Mouse (Mus musculus) c-Kit-positive CD71-positive TER-119-positive erythroid progenitor cells, embryonic 14.5 days (primary cell): ENCODE results near the gene Kpna7.
"Not testable (repeated sequence)": the region's sequence is repeated elsewhere in the genome, so short reads cannot be mapped to it uniquely, and the experiment has no call there.

Source experiments
- DNase-seq: peaks from one replicate; pipeline ENCODE4 v3.0.0-alpha.2; 2013; ENCODE audit warnings: low spot score

The Kpna7 gene

DNA sequence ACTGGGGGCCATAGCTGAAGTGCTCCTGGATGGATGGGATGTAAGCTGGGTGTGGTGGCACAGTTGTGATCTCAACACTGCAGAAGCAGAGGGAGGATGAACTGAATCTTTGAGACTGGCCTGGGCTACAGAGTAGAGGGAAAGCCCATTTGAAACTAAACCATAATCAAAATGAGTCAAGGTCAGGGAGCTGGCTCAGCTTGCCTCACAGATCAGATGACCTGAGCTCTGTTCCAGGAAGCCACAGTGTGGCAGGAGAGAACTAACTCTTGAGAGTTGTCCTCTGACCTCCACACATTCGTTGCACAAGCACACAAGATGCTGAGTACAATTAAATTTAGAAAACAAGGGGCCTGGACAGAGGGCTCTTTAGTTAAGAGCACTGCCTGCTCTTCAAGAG, 63.6 kb downstream of the Kpna7 start:
- not testable (repeated sequence) for DNase-seq

DNA sequence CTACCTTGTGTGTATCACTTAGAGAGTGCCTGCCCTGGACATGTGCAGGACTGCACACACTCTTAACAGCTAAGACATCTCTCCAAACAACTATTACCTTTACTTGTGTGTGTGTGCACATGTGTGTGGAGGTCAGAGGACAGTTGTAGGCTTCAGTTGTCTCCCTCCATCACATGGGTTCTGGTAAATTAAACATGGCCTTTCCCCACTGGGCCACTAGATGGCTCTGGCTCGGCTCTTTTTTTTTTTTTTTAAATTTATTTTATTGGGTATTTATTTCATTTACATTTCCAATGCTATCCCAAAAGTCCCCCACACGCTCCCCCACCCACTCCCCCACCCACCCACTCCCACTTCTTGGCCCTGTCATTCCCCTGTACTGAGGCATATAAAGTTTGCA, 67.1 kb downstream of the Kpna7 start:
- not testable (repeated sequence) for DNase-seq

DNA sequence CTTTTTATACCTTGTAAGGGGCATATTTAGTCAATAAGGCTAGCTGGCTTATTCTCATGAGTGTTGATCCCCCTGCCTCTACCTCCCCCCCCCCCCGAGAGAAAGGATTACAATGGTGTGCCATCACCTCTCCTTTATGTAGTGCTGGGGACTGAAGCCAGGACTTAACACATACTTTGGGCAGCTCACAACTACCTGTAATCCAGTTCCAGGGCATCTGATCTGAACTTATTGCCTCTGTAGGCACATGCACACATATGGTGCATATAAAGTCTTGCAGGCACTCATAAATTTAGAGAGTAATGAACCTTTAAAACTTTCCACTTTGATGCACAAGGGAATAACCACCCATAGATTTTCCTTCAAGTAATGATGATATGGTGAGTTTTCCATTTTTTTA, 69.6 kb downstream of the Kpna7 start:
- no peak for DNase-seq

DNA sequence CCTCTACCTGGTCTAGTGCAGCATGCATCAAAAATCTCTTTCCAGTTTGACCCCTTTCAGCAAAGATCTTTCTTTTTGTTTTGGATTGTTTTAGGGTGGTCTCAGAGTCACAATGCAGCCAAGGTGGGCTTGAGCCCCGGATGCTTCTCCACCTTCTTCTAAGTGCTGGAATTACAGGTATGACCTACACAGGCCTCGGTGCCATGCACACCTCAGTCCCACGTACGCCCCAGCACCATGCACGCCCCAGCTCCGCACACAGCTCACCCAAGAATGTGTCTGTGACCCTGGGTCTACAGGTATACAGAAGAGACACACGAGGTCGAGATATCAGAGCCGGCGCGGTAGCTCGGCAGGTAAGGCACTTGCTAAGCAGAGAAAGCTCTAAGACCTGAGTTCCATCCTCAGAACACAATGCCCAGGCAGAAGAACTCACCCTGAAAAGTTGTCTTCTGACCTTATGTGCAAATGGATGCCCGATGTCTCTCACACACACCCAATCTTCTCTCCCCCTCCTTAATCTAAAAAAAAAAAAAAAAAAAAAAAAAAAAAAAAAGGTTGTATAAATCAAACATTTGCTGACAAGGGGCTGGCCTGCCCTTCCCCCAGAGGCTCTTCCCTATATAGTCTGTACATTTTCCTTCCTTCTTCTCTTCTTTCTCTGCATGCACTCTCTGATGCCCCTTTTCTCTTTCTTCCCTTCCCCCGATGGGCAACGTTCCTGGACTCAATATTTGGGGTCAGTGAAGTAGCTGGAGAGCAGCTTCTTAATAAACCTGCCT, 74.8 kb downstream of the Kpna7 start:
- DNase-seq = no peak

DNA sequence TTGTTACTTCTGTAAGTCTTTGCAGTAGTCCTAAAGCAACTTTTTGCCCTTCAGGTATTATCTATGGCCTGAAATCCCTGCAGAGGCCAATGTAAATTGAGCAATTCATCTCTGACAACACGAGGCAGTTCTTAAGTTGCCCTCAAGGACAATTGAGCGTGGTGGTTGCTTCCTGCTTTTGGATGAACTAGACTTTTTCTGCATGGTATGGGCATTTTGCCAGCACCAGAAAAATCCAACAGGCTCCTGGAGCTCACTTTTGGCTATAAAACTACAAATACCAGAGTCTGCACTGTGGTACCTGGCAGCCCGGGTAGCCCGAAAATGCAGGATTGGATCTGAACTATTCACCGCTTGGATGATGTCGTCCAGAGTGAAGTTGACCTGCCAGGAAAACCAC, 78.2 kb downstream of the Kpna7 start:
- DNase-seq = no peak

DNA sequence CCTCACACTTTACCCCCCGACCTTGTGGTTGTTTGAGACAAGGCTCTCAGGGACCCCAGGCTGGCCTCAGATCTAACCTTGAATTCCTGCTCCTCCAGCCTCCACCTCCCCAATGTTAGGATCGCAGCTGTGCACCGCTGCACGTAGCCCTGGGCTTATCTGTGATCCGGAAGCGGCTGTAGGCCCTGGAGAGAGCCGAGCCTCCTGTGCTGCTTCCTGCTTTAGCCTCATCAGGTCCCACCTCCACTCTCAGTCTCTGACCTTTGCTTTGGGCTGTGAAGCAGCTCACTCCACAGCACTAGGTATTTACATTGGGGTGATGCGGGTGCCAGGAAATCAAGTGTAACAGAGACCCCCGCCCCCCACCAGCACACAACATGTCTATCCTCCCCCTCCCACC, 79.3 kb downstream of the Kpna7 start:
- no peak for DNase-seq

DNA sequence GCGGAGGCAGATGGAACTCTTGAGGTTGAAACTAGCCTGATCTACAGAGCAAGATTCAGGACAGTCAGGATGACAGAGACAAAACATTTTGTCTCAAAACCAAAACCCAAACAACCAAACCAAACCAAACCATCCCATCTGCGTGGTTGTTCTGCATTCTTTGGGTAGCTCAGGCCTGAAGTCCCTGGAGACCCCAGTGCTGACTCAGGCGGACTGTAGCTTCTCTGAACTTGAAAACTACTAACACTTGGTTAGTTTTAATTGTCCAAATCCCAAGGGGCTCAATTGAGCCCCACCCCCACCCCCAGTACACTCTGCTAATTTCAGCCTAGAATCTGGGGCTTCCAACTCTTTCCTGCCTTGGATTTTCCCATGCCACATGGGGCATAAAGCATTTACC, 80.5 kb downstream of the Kpna7 start:
- no peak for DNase-seq

DNA sequence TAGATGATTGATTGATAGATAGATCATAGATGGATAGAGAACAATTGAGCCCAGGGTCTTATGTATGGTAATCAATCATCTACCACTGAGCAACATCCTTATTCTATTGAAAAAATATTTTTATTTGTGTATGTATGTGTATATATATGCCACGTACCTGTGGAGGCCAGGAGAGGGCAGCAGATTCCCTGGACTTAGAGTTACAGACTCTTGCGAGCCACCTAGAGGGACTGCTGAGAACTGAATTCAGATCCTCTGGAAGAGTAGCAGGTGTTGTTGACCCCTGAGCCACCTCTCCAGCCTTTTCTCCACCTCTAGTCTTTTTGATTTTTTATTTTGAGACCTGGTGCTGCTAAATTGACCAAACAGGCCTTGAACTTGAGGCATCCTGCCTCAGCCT, 85.3 kb downstream of the Kpna7 start:
- peak; percentile 30 for DNase-seq

DNA sequence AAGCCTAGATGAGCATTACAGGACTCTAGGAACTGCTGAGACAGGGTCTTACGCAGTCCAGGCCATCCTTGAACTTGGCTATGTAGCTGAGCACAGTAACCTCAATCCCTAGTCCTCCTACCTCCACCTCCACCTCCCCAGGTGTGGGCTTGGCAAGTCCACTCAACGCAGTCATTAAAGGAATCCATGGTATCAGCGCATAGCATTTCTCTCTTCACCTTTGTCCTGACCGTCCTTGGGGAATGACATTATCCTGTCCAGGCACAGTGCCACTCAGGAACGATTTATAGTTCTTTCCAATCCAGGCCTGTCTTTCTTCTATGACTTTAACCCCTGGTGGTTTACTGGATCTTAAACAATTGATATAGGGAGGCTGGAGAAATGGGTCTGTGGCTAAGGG, 93.3 kb downstream of the Kpna7 start:
- DNase-seq = no peak

DNA sequence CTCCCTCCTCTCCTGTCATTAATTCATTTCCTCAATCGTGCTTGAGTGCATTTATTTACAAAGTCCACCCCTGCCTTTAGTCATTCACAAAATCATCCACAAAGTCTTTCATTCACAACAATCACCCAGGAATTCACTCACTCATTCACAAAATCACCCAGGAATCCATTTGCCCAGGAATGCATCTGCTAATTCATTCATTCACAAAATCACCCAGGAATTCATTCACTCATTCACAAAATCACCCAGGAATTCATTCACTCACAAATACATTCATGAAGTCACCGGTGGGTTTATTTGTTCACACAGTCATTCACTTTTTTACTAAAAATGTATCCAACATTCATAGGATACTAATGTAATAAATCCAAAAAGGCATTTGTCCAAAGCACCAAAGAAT, 93.8 kb downstream of the Kpna7 start:
- no peak for DNase-seq

DNA sequence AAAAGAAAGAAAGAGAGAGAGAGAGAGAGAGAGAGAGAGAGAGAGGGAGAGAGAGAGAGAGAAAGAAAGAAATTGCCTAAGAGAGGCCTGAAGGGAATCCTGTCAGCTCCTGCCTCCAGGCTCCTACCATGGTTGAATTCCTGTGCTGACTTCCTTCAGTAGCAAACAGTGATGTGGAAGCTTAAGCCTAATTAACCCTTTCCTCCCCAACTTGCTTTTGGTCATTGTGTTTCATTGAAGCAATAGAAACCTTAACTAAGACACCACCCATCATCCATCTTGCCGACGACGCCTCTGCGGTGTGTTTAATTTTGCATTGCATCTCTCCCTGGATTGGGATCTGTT, 94.8 kb downstream of the Kpna7 start:
- no peak for DNase-seq

DNA sequence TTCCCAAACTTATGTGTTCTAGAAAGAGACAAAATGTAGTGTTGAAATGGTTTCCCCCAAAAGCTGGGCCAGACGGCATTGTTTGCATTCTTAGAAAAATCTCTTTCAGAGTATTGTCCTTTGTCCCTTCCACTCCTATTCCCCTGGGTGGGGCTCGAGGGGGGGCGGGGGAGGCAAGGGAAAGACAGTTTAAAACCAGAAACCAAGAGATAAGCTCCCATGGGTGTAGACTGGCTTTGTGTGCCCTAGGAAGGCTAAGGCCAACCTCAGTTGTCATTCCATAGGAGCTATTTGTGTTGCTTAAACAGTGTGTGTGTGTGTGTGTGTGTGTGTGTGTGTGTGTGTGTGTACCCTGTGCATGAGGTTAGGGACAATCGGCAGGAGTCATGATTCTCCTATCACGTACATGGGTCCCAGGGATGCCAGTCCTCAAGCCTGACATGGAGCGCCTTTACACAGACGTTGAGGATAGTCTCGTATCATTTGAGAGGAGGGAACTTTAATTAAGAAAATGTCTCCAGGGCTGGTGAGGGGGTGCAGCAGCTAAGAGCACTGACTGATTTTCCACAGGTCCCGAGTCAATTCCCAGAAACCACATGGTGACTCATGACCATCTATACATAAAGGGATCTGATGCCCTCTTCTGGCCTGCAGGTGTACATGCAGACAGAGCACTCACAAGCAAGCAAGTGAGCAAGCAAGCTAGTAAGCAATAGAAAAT, 95.3 kb downstream of the Kpna7 start:
- DNase-seq = no peak

DNA sequence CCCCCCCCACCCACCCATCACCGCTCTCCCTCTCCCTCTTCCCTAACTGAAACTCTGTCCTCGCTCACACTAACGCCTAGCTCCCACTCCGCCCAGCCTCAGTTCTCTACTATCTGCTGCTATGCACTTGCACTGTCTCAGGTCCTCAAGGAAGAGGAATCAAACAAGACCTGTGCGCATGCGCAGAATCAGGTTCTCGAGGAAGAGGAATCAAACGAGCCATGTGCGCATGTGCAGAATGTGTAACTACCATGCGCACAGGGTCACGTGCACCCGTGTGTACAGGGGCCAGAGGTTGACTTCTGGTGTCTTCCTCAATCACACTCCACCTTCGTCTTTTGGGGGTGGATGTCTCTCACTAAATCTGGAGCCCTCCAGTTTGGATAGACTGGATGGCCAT, 96.3 kb downstream of the Kpna7 start:
- DNase-seq = no peak

DNA sequence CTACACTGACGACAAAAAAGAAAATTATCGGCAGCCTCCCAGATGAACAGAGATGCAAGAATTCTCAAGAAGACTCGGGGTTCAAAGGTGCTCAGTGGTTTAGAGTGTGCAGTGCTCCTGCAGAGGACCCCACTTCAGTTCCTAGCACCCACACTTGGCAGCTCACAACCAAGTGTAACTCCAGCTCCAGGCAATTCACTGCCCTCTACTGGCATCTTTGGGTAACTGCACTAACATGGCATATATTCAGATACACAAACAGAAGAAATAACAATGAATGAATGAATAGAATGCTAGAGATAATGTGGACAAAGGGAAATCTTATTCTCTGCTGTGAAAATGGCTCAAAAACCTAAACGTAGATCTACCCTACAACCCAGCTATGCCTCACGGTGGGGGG, 99.0 kb downstream of the Kpna7 start:
- no peak for DNase-seq

DNA sequence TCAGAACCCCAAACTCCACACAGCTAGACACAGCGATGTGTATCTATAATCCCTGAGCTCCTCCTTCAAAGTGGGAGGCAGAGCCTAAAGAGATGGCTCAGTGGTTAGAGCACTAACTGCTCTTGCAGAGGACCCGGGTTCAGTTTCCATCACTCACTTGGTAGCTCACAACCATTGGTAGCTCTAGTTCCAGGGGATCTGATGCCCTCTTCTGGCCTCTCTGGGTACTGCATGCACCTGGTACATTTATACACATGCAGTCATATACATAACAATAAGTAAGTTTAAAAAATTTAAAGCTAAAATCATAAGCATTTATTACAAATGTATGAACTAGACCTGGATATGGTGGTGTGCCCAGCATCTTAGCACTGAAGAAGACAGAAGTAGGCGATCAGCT, 100.6 kb downstream of the Kpna7 start:
- DNase-seq = no peak

DNA sequence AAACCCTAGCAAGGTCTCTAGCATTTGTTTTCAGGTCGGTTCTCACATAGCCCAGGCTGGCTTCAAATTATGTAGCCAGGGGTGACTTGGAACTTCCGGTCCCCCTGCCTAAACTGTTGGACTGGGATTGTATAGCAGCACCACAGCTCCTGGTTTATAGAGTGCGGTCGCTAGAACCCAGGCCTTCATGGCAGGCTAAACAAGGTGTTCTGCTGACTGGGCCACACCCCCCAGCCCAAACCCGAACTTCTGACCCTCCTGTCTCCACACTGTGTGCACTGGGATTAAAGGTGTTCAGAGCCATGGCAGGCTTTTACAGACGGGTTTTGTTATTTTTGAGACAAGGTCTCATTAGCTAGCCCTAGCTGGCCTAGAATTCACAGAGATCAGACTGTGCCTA, 104.7 kb downstream of the Kpna7 start:
- DNase-seq = no peak

DNA sequence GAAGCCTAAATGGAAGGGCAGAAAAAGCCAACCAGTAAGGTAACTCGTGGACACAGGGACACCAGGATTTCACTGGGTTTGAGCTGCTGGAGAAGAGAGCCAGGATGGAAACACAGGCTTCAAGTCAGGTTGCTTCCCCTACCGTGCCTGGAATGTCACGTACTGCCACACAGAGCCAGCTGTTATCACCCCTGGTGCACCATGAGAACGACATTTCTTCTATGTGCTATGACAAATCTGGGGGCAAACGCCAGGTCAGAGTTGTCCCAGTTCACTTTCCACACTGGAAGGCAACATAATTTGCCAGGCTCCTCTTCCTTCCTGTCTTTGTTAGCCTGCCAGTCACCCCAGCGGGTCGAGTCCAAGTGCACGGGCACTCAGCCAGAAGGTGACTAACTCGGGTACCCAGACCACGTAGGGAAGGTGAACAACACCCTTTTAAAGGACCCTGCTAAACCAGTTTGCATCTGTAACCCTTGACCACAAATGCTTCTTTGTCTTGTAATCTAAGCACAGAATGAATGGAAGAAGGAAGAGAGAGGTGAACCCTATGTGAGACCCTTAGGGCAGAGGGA, 105.2 kb downstream of the Kpna7 start:
- DNase-seq = no peak

DNA sequence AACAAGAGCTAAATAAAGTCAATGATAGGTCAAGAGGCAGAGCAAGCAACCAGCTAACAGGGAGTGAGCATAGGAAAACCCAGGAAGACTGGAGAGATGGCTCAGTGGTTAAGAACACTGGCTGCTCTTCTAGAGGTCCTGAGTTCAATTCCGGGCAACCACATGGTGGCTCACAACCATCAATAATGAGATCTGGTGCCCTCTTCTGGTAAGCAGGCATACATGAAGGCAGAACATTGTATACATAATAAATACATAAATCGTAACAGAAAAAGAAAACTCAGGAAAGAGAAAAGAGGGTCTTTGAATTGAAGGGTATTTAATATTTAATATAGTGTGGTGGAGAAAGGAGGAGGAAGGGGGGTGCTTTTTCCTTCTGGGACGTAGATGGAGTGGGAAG, 112.6 kb downstream of the Kpna7 start:
- no peak for DNase-seq

DNA sequence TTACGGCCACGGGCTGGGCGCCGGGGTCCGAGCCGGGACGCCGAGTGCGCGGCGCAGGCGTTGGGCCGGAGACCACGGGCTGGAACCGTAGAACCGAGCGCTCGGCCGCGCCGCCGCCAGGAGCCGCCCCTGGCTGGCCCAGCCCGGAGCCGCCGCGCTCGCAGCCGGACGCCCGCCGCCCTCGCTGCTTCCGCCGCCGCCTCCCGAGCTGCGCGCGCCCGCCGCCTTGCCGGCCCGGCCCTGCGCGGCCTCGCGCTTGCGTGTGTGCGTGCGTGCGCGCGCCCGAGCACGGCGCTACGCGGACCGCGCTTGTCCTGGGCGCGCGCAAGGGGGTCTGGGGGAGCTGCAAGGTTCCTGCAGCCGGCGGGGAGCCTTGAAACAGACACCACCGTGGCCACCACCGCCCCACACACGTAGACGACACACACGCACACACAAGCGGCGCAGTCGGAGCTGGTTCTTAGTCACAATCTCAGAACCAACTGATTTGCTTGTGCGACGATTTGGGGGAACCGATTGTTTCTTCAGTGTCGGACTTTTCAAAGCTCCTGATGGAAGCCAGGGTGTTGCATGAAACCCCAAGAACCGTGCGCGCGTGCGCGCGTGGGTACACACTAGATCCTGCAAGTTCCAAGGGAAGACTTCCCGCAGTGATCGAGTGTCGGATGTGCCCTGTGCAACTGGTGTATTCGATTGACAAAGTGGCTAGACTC, 118.0 kb downstream of the Kpna7 start, which contains the start of gene Smurf1:
Gene Smurf1 (minus strand): TSS at position 209 of the 713 bp plus-strand sequence.
- peak; percentile 21 for DNase-seq

DNA sequence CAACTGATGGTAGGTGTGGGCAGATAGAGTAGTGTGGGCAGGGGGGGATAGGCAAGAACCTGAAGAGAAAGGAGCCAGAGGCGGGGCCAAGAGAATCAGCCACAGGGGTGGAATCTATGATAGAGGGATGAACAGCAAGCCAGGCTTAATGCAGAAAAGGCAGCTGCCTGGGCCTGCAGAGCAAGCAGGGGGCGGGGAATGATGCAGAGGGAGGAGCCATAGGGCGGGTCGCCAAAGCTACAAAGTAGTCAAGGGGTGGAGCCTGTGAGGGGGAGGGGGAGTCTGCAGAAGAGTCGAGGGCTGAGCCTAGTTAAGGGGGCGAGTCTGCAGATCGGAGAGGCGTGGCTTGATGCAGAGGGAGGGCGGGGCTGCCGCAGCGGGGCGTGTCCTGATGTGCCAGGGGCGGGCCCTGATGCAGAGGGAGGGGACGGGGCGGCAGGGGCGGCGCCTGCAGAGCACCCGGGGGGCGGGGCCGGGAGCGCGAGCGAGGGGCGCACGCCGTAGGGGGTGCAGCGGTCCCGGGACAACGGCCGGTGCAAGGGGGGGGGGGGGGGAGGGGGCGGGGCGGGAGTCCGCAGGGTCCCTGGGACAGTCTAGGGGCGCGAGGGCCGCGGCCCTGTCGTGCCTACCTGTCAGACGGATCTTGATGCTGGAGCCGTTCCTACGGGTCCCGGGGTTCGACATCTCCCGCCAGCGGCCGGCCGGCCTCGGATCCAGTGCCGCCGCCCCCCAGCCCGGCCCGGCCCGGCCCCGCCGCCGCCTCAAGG, 118.8 kb downstream of the Kpna7 start:
- peak; percentile 70 for DNase-seq

DNA sequence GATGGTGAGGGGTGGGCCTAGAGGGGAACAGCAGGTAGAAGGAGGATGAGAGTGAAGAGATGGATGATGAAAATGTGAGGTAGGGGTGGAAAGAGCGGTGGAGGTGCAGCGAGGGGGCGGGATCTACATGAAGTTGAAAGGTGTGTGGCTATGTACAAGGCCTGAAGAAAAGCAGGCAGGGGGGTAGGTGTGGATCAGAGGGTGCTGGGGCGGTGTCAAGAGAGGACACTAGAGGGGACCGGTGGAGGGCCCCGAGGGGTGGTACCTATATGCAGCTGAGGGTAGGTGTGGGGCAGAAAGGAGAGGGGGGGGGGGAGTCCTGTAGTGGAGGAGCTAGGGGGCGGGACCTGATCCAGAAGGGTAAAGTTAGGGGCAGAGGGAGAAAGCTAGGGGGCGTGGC, 119.4 kb downstream of the Kpna7 start:
- no peak for DNase-seq

DNA sequence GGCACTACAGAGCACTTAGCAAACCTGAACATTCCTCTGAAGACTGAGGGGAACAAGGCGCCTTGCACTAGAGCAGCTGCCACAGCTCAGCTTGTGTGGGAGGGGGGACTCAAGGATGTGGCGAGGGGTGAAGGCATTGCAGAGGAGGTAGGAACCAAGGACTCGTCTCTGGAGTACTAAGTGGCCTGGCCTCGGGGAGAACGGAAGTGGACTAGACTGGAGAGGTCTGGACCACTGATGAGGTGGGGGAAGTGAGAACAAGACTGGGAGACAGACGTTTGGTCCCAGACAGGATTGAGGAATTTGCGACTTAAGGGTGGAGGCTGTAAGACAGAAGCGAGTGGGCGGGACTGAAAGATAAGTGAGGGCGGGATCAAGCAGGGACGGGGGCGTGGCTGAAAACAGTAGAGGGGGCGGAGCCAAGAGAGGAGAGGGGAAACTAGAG, 120.0 kb downstream of the Kpna7 start:
- peak; percentile 33 for DNase-seq
